Mouse (Mus musculus) lung, adult 2 months (tissue): ENCODE data around the gene Plekhf1.

ENCODE experiments used
- CTCF ChIP-seq: fragments of 200-500 bp; IDR thresholded peaks from 2 replicates; pipeline ENCODE4 v1.5.1; 2011; ENCODE audit warnings: mild to moderate bottlenecking, low read length, control low read depth; ENCODE audit not compliant: insufficient read depth
- POLR2A ChIP-seq: fragments of 200-500 bp; IDR thresholded peaks from 2 replicates; pipeline ENCODE4 v1.6.1; 2011; ENCODE audit warnings: low read depth, mild to moderate bottlenecking, control low read depth, low read length, borderline replicate concordance; ENCODE audit errors: extremely low read depth

- TF ChIP-seq CTCF (no peak), POLR2A (no peak)
Measured at GRCm38 (mm10) chr7:38201290-38201658, 26.5 kb downstream of the Plekhf1 start.
